Mouse (Mus musculus): ENCODE results near the gene Hdgfl2. TPM values are rescaled to one million over a fixed set of nuclear protein-coding genes. Genes with fewer than 3 reads are reported as not detected.

Hdgfl2 gene
- 101 and 106 TPM in 2 replicates for polyA plus RNA-seq (2014; fragmentation: Nextera tagmentation; extraction: Ambion mirVana)

- peak; percentile 90 for ATAC-seq (replicated peaks; ENCODE audit: insufficient number of reproducible peaks, low FRiP score, low TSS enrichment, low read depth)
- under 1% methylated on average over 61 of the region's 61 CpGs for WGBS
- DNase-seq (ENCODE audit: low spot score) = peak; percentile 100
Observed at GRCm38 (mm10) chr17:56078880-56079795, at the start of gene Hdgfl2. Gene Hdgfl2, plus strand, starts transcription at chr17:56079634.

GRCm38 (mm10) chr17:56030238-56030870 lies 49.1 kb upstream of the Hdgfl2 start:
- H3K4me3 ChIP-seq (ENCODE audit: low read depth, low read length) = no peak overlapping the region
- WGBS = 93% methylated on average over 9 of the region's 9 CpGs
- DNase-seq (ENCODE audit: low spot score) = no peak
- H3K4me1 ChIP-seq (ENCODE audit: control insufficient read depth, insufficient read depth, low read length) = no peaks in the 10 kb centered on the region
- no peak overlapping the region for H3K27ac ChIP-seq (replicated peaks; ENCODE audit: low read depth, low read length)
- no peaks in the 10 kb centered on the region for H3K27me3 ChIP-seq (ENCODE audit: control insufficient read depth, insufficient read depth, low read length)
- no peaks in the 10 kb centered on the region for H3K9me3 ChIP-seq (replicated peaks; ENCODE audit: control insufficient read depth, low read length)
- ATAC-seq (replicated peaks; ENCODE audit: insufficient number of reproducible peaks, low FRiP score, low TSS enrichment, low read depth) = no peak
- H3K4me2 ChIP-seq (ENCODE audit: low read depth, low read length) = no peak overlapping the region
- peaks cover 5% of the 10 kb centered on the region; the same call in 1 of the 2 replicates for H3K36me3 ChIP-seq (replicated peaks; ENCODE audit: control insufficient read depth, insufficient read depth, low read depth, low read length)
- no peak overlapping the region for H3K9ac ChIP-seq (replicated peaks; ENCODE audit: low read length)

More at GRCm38 (mm10) chr17:56078880-56079795, at the start of gene Hdgfl2:
- peak within 1 kb of the TSS; percentile 92 for H3K4me2 ChIP-seq (ENCODE audit: low read depth, low read length)
- H3K9me3 ChIP-seq (replicated peaks; ENCODE audit: control insufficient read depth, low read length) = no peaks in the 10 kb centered on the region
- peak within 1 kb of the TSS; percentile 96 for H3K4me3 ChIP-seq (ENCODE audit: low read depth, low read length)
- peak within 1 kb of the TSS; percentile 82 for H3K9ac ChIP-seq (replicated peaks; ENCODE audit: low read length)
- no peaks in the 10 kb centered on the region; the same call in 1 of the 2 replicates for H3K36me3 ChIP-seq (replicated peaks; ENCODE audit: control insufficient read depth, insufficient read depth, low read depth, low read length)
- H3K4me1 ChIP-seq (ENCODE audit: control insufficient read depth, insufficient read depth, low read length) = peaks cover 4% of the 10 kb centered on the region; the same call in 1 of the 2 replicates
- no peaks in the 10 kb centered on the region for H3K27me3 ChIP-seq (ENCODE audit: control insufficient read depth, insufficient read depth, low read length)
- no peak within 1 kb of the TSS for H3K27ac ChIP-seq (replicated peaks; ENCODE audit: low read depth, low read length)

- H3K4me3 ChIP-seq (ENCODE audit: low read depth, low read length) = no peak overlapping the region
- 75% methylated on average over 5 of the region's 5 CpGs for WGBS
- no peaks in the 10 kb centered on the region for H3K27me3 ChIP-seq (ENCODE audit: control insufficient read depth, insufficient read depth, low read length)
- H3K4me1 ChIP-seq (ENCODE audit: control insufficient read depth, insufficient read depth, low read length) = no peaks in the 10 kb centered on the region
- no peaks in the 10 kb centered on the region for H3K9me3 ChIP-seq (replicated peaks; ENCODE audit: control insufficient read depth, low read length)
- DNase-seq (ENCODE audit: low spot score) (no peak), ATAC-seq (replicated peaks; ENCODE audit: insufficient number of reproducible peaks, low FRiP score, low TSS enrichment, low read depth) (no peak)
- H3K27ac ChIP-seq (replicated peaks; ENCODE audit: low read depth, low read length) = no peak overlapping the region
- H3K9ac ChIP-seq (replicated peaks; ENCODE audit: low read length) = no peak overlapping the region
- no peak overlapping the region; the same call in 1 of the 2 replicates for H3K4me2 ChIP-seq (ENCODE audit: low read depth, low read length)
- peaks cover 5% of the 10 kb centered on the region; the same call in 1 of the 2 replicates for H3K36me3 ChIP-seq (replicated peaks; ENCODE audit: control insufficient read depth, insufficient read depth, low read depth, low read length)
Observed at GRCm38 (mm10) chr17:56030919-56031318, 48.5 kb upstream of the Hdgfl2 start.

GRCm38 (mm10) chr17:56031431-56031830 lies 48.0 kb upstream of the Hdgfl2 start:
- WGBS = 94% methylated on average over 7 of the region's 7 CpGs

GRCm38 (mm10) chr17:56032127-56032733 lies 47.2 kb upstream of the Hdgfl2 start:
- ATAC-seq (replicated peaks; ENCODE audit: insufficient number of reproducible peaks, low FRiP score, low TSS enrichment, low read depth) = no peak
- H3K9ac ChIP-seq (replicated peaks; ENCODE audit: low read length) = no peak overlapping the region

More at GRCm38 (mm10) chr17:56031431-56031830, 48.0 kb upstream of the Hdgfl2 start:
- H3K4me1 ChIP-seq (ENCODE audit: control insufficient read depth, insufficient read depth, low read length) = no peaks in the 10 kb centered on the region
- ATAC-seq (replicated peaks; ENCODE audit: insufficient number of reproducible peaks, low FRiP score, low TSS enrichment, low read depth) (no peak), DNase-seq (ENCODE audit: low spot score) (no peak)
- no peaks in the 10 kb centered on the region for H3K27me3 ChIP-seq (ENCODE audit: control insufficient read depth, insufficient read depth, low read length)
- H3K27ac ChIP-seq (replicated peaks; ENCODE audit: low read depth, low read length) = no peak overlapping the region
- no peak overlapping the region for H3K4me2 ChIP-seq (ENCODE audit: low read depth, low read length)
- no peaks in the 10 kb centered on the region for H3K9me3 ChIP-seq (replicated peaks; ENCODE audit: control insufficient read depth, low read length)
- H3K4me3 ChIP-seq (ENCODE audit: low read depth, low read length) = no peak overlapping the region
- peaks cover 5% of the 10 kb centered on the region; the same call in 1 of the 2 replicates for H3K36me3 ChIP-seq (replicated peaks; ENCODE audit: control insufficient read depth, insufficient read depth, low read depth, low read length)
- no peak overlapping the region for H3K9ac ChIP-seq (replicated peaks; ENCODE audit: low read length)

GRCm38 (mm10) chr17:56032831-56033230 lies 46.6 kb upstream of the Hdgfl2 start:
- no peak overlapping the region for H3K27ac ChIP-seq (replicated peaks; ENCODE audit: low read depth, low read length)
- H3K4me1 ChIP-seq (ENCODE audit: control insufficient read depth, insufficient read depth, low read length) = no peaks in the 10 kb centered on the region
- H3K9ac ChIP-seq (replicated peaks; ENCODE audit: low read length) = no peak overlapping the region
- peaks cover 5% of the 10 kb centered on the region; the same call in 1 of the 2 replicates for H3K36me3 ChIP-seq (replicated peaks; ENCODE audit: control insufficient read depth, insufficient read depth, low read depth, low read length)
- no peak overlapping the region for H3K4me3 ChIP-seq (ENCODE audit: low read depth, low read length)
- H3K9me3 ChIP-seq (replicated peaks; ENCODE audit: control insufficient read depth, low read length) = no peaks in the 10 kb centered on the region
- 74% methylated on average over 7 of the region's 7 CpGs for WGBS
- ATAC-seq (replicated peaks; ENCODE audit: insufficient number of reproducible peaks, low FRiP score, low TSS enrichment, low read depth) (no peak), DNase-seq (ENCODE audit: low spot score) (no peak)
- no peaks in the 10 kb centered on the region for H3K27me3 ChIP-seq (ENCODE audit: control insufficient read depth, insufficient read depth, low read length)
- H3K4me2 ChIP-seq (ENCODE audit: low read depth, low read length) = no peak overlapping the region

More at GRCm38 (mm10) chr17:56032127-56032733, 47.2 kb upstream of the Hdgfl2 start:
- Histone ChIP-seq H3K36me3 (replicated peaks; ENCODE audit: control insufficient read depth, insufficient read depth, low read depth, low read length) (peaks cover 5% of the 10 kb centered on the region; the same call in 1 of the 2 replicates), H3K4me2 (ENCODE audit: low read depth, low read length) (no peak overlapping the region), H3K4me3 (ENCODE audit: low read depth, low read length) (no peak overlapping the region), H3K27ac (replicated peaks; ENCODE audit: low read depth, low read length) (no peak overlapping the region), H3K9me3 (replicated peaks; ENCODE audit: control insufficient read depth, low read length) (no peaks in the 10 kb centered on the region), H3K27me3 (ENCODE audit: control insufficient read depth, insufficient read depth, low read length) (no peaks in the 10 kb centered on the region), H3K4me1 (ENCODE audit: control insufficient read depth, insufficient read depth, low read length) (no peaks in the 10 kb centered on the region)
- no peak for DNase-seq (ENCODE audit: low spot score)
- 70% methylated on average over 6 of the region's 6 CpGs for WGBS

- DNase-seq (ENCODE audit: low spot score) = no peak
- H3K9me3 ChIP-seq (replicated peaks; ENCODE audit: control insufficient read depth, low read length) = no peaks in the 10 kb centered on the region
- H3K9ac ChIP-seq (replicated peaks; ENCODE audit: low read length) = no peak overlapping the region; the same call in 1 of the 2 replicates
- H3K27ac ChIP-seq (replicated peaks; ENCODE audit: low read depth, low read length) = no peak overlapping the region
- H3K4me2 ChIP-seq (ENCODE audit: low read depth, low read length) = no peak overlapping the region
- 0 out of 2 replicates have a peak, but pooled peaks cover 2% of the 10 kb centered on the region for H3K36me3 ChIP-seq (replicated peaks; ENCODE audit: control insufficient read depth, insufficient read depth, low read depth, low read length)
- H3K4me1 ChIP-seq (ENCODE audit: control insufficient read depth, insufficient read depth, low read length) = no peaks in the 10 kb centered on the region
- 89% methylated on average over 7 of the region's 7 CpGs for WGBS
- no peaks in the 10 kb centered on the region for H3K27me3 ChIP-seq (ENCODE audit: control insufficient read depth, insufficient read depth, low read length)
- ATAC-seq (replicated peaks; ENCODE audit: insufficient number of reproducible peaks, low FRiP score, low TSS enrichment, low read depth) = no peak
- H3K4me3 ChIP-seq (ENCODE audit: low read depth, low read length) = no peak overlapping the region
Observed at GRCm38 (mm10) chr17:56034040-56034725, 45.3 kb upstream of the Hdgfl2 start.

Measured in embryonic facial prominence, embryonic 11.5 days (tissue).